Mouse (Mus musculus) liver, adult (tissue): ENCODE measurements at regions not wholly inside any gene's neighbourhood (a gene's known extent, or its start where the extent isn't known, plus 50 kb on each side); places are given as distances from the start of the nearest gene placed in this dataset.

Experiments
- GATA4 ChIP-seq: IDR thresholded peaks from 2 replicates; pipeline ENCODE4 v1.6.1; 2014; ENCODE audit warnings: mild to moderate bottlenecking, low read length; ENCODE audit not compliant: insufficient replicate concordance

GRCm38 (mm10) chr14:89642836-89643235 lies 1171.6 kb upstream of the Pcdh20 start:
- no peak for TF ChIP-seq GATA4

GRCm38 (mm10) chr14:89639322-89639721 lies 1168.1 kb upstream of the Pcdh20 start:
- no peak for TF ChIP-seq GATA4

- no peak for TF ChIP-seq GATA4
Measured at GRCm38 (mm10) chr14:89636689-89637088, 1165.5 kb upstream of the Pcdh20 start.

- no peak for TF ChIP-seq GATA4
Measured at GRCm38 (mm10) chr14:89634559-89635124, 1163.4 kb upstream of the Pcdh20 start.

GRCm38 (mm10) chr14:89633654-89634053 lies 1162.5 kb upstream of the Pcdh20 start:
- TF ChIP-seq GATA4 = peak; percentile 93

- no peak for TF ChIP-seq GATA4
Measured at GRCm38 (mm10) chr14:89610670-89611069, 1139.5 kb upstream of the Pcdh20 start.

- TF ChIP-seq GATA4 = no peak
Measured at GRCm38 (mm10) chr14:89607550-89607949, 1136.4 kb upstream of the Pcdh20 start.

- no peak for TF ChIP-seq GATA4
Measured at GRCm38 (mm10) chr14:89597812-89598211, 1126.6 kb upstream of the Pcdh20 start.

GRCm38 (mm10) chr14:89573576-89573975 lies 1102.4 kb upstream of the Pcdh20 start:
- no peak for TF ChIP-seq GATA4

- no peak for TF ChIP-seq GATA4
Measured at GRCm38 (mm10) chr14:89571703-89572102, 1100.5 kb upstream of the Pcdh20 start.

GRCm38 (mm10) chr14:89559822-89560477 lies 1088.8 kb upstream of the Pcdh20 start:
- no peak for TF ChIP-seq GATA4

- TF ChIP-seq GATA4 = no peak
Measured at GRCm38 (mm10) chr14:89557334-89557733, 1086.1 kb upstream of the Pcdh20 start.

GRCm38 (mm10) chr14:89556245-89556644 lies 1085.0 kb upstream of the Pcdh20 start:
- no peak for TF ChIP-seq GATA4

GRCm38 (mm10) chr14:89554127-89554526 lies 1082.9 kb upstream of the Pcdh20 start:
- no peak for TF ChIP-seq GATA4
